Mouse (Mus musculus) hindbrain, embryonic 13.5 days (tissue): ENCODE data around the gene Tmem238. TPM values are rescaled to one million over a fixed set of nuclear protein-coding genes. Genes with fewer than 3 reads are reported as not detected.

ENCODE experiments used
- ATAC-seq: fragments of 200-750 bp; cut with Nextera tagmentation; 2 replicates; pipeline ENCODE4 v1.8.0; 2017; ENCODE audit warnings: moderate TSS enrichment; ENCODE audit not compliant: low FRiP score
- H3K27ac ChIP-seq: fragments of 300-500 bp; sonication (generic); 2 replicates; pipeline ENCODE4 v1.5.1; 2015; ENCODE audit warnings: inconsistent platforms, mild to moderate bottlenecking, moderate library complexity
- H3K27me3 ChIP-seq: fragments of 300-500 bp; sonication (generic); 2 replicates; pipeline ENCODE4 v1.6.1; 2015; ENCODE audit warnings: mild to moderate bottlenecking, inconsistent platforms
- H3K36me3 ChIP-seq: fragments of 300-500 bp; sonication (generic); 2 replicates; pipeline ENCODE4 v1.6.1; 2015; ENCODE audit warnings: mild to moderate bottlenecking, inconsistent platforms
- H3K4me1 ChIP-seq: fragments of 300-500 bp; sonication (generic); replicated peaks from 2 replicates; pipeline ENCODE4 v1.6.1; 2015; ENCODE audit warnings: inconsistent platforms
- H3K4me2 ChIP-seq: fragments of 300-500 bp; sonication (generic); 2 replicates; pipeline ENCODE4 v1.6.1; 2015; ENCODE audit warnings: inconsistent platforms, mild to moderate bottlenecking, moderate library complexity
- H3K4me3 ChIP-seq: fragments of 300-500 bp; sonication (generic); 2 replicates; pipeline ENCODE4 v1.5.1; 2015; ENCODE audit warnings: mild to moderate bottlenecking, inconsistent platforms
- H3K9ac ChIP-seq: fragments of 300-500 bp; sonication (generic); 2 replicates; pipeline ENCODE4 v1.6.1; 2015; ENCODE audit warnings: mild to moderate bottlenecking, inconsistent platforms
- H3K9me3 ChIP-seq: fragments of 300-500 bp; sonication (generic); 2 replicates; pipeline ENCODE4 v1.6.1; 2016; ENCODE audit warnings: inconsistent platforms
- WGBS: fragments of 180-500 bp; shearing (Covaris S2); methylation state at CpG from one replicate; pipeline ENCODE4 v1.1.7; 2015; 5-methylcytosine and 5-hydroxymethylcytosine counted together
- polyA plus RNA-seq: library from polyadenylated mRNA; unstranded; fragments of >200 nt; fragmentation: Nextera tagmentation; extraction: Ambion mirVana; gene quantifications from 2 replicates; pipeline ENCODE4 v1.2.1, GENCODE M21; 2015

Tmem238 gene
- polyA plus RNA-seq, 1 experiment from 2014 or later, result 2.5 TPM

DNA sequence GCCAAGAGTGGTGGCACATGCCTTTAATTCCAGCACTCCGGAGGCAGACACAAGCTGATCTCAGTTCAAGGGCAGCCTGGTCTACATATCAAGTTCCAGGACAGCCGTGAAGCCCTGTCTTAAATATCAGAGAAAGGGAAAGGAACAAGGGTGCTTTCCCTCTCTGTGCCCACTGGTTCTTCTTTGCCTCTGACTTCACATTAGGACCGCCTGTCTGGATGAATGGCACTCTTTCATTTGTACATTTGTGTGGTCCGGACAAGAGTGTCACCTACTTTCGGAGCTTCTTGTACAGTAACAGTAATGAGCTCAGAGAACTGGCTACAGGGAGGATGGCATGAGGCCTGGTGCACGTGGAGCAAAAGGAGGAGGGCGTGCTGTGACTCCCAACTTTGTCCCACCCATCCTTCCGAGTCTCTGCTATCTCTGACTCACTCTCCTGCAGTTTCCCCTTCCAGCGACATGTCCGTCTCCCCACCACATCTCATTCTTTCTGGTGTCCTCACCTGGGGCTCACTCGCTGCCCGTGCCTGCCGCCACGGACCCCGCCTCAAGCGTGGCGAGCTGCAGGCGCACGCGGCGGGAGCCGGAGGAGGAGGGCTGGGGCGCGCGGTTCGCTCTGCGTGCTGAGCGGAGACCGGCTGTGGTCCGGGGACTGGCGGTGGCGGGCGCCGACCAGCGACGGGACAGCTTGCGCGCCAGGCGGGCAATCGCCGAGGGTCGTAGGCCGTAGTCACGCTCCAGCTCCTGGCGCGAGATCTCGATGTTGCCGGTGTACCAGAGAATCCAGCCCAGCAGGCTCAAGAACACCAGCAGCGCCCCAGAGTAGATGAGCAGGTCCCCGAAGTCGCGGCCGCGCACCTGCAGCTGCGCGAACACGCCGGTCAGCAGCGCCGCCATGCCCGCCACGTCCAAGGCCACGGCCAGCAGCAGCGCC is 689 bp downstream of the Tmem238 start:
- H3K27me3 ChIP-seq, result peaks cover 35% of the 10 kb centered on the region
- H3K36me3 ChIP-seq, result no peaks in the 10 kb centered on the region
- WGBS, result 2% methylated on average over 63 of the region's 64 CpGs
- peak overlapping the region; percentile 56 for H3K4me3 ChIP-seq
- no peaks in the 10 kb centered on the region for H3K9me3 ChIP-seq
- H3K9ac ChIP-seq, result peak overlapping the region; percentile 86
- peak; percentile 36 for ATAC-seq
- H3K4me2 ChIP-seq, result peak overlapping the region; percentile 84
- H3K4me1 ChIP-seq, result peaks cover 18% of the 10 kb centered on the region
- H3K27ac ChIP-seq, result peak overlapping the region; percentile 55

DNA sequence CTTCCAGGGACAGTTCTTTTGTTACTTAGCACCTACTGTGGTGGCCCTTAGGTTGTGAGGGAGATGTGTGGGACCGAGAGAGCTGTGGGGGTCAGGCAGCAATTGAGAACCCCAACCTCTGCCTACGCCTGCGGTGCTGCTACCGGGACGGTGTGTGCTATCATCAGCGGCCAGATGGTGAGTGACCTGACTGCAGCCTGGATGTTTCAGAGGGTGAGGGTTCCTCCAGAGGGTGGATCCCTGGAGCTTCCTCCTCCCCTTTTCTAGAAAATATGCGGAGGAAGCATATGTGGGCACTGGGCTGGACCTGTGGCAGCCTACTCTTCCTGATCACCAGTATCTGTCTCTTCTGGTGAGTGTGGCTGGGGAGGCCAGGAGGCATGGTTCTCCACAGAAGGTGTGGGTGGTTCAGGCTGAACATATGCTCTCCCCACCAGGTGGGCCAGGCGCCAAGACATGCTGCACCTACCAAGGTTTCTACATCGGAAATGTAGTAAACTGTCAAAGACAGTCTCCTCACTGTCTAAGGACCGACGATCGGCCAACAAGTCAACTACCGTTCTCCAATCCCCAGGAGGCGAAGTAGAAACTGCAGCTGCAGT is 5.7 kb downstream of the Tmem238 start:
- Histone ChIP-seq H3K36me3 (no peaks in the 10 kb centered on the region), H3K9me3 (no peaks in the 10 kb centered on the region), H3K4me3 (no peak overlapping the region), H3K9ac (no peak overlapping the region), H3K27ac (no peak overlapping the region), H3K27me3 (peaks cover 64% of the 10 kb centered on the region), H3K4me1 (peaks cover 6% of the 10 kb centered on the region), H3K4me2 (no peak overlapping the region)
- WGBS, result 88% methylated on average over 14 of the region's 14 CpGs
- no peak for ATAC-seq

DNA sequence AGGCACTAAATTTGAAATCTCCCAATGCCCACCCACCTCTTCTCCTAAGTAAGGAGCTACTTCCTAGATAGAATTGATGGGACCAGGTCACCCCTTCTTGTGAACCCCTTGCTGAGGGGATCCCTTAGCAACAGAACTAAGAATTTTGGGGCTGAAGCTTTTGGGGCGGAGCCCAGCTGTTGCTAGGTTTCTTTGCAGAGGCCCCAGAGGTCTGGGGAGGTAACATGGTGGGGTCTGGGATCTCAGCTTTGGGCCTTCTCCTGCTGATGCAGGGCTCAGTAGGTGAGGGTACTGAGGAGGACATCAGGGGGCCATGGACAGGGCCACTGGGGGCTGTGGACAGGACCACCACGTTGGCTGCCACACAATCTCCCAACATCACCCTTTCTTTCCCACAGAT is 6.7 kb downstream of the Tmem238 start, which contains the start of the genes Il11 and Tmem190:
TSS of gene Il11 (minus strand) at position 101 of the 400 bp plus-strand sequence.
TSS of gene Tmem190 (plus strand) at position 179 of the 400 bp plus-strand sequence.
- H3K27me3 ChIP-seq, result peaks cover 68% of the 10 kb centered on the region
- no peak within 1 kb of the TSS for H3K27ac ChIP-seq
- WGBS, result 76% methylated on average over 2 of the region's 2 CpGs
- no peak within 1 kb of the TSS for H3K4me2 ChIP-seq
- H3K4me1 ChIP-seq, result peaks cover 1% of the 10 kb centered on the region; the same call in 1 of the 2 replicates
- H3K4me3 ChIP-seq, result no peak within 1 kb of the TSS
- no peak within 1 kb of the TSS for H3K9ac ChIP-seq
- H3K36me3 ChIP-seq, result no peaks in the 10 kb centered on the region
- ATAC-seq, result no peak
- H3K9me3 ChIP-seq, result no peaks in the 10 kb centered on the region

DNA sequence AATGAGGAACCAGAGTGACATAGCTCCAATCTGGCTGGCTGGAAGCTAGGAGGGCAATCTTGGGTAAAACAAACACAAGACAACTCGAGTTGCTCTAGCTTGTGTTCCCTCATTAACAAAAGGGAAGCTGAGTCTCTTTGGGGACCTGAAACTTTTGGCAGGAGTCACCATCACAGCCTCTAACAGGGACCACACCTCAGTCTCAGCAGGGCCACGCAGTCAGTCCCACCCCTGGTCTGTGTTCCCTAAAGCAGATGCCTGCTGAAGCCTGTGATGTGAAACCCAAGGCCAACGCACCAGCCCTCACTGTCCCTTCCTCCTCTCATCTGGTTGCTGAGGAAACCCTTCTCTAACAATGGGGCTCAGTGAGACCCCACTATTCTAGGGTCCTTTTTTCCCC is 7.3 kb downstream of the Tmem238 start:
- WGBS, result 54% methylated on average over 3 of the region's 3 CpGs
- Histone ChIP-seq H3K27me3 (peaks cover 68% of the 10 kb centered on the region), H3K4me2 (no peak overlapping the region)

DNA sequence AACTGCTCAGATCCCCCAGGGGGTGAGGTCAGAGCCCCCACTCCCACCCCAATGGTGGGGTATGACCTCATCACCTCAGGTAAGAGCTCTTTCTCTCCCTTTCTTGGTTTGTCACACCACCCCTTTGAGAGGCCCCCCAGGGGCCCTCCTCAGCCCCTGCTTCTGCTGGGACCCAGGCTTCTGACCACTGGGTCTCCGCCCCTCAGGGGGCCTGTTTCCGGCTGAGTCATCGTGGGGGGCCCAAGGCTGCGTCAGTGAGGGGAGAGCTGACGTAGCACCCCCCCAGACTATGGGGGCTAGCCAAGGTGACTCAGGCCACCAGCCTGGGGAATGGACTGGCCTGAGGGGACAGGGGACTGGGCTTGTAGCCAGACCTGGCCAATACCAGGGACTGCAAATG is 9.5 kb downstream of the Tmem238 start:
- Histone ChIP-seq H3K9me3 (no peaks in the 10 kb centered on the region), H3K4me3 (no peak overlapping the region), H3K27ac (no peak overlapping the region), H3K36me3 (no peaks in the 10 kb centered on the region), H3K27me3 (peaks cover 84% of the 10 kb centered on the region), H3K4me2 (no peak overlapping the region), H3K4me1 (peaks cover 12% of the 10 kb centered on the region), H3K9ac (no peak overlapping the region)
- WGBS, result 47% methylated on average over 5 of the region's 5 CpGs
- no peak for ATAC-seq

More for the DNA sequence above, 7.3 kb downstream of the Tmem238 start:
- Histone ChIP-seq H3K9ac (no peak overlapping the region), H3K9me3 (no peaks in the 10 kb centered on the region), H3K4me3 (no peak overlapping the region), H3K4me1 (peaks cover 8% of the 10 kb centered on the region), H3K36me3 (no peaks in the 10 kb centered on the region), H3K27ac (no peak overlapping the region)
- no peak for ATAC-seq

DNA sequence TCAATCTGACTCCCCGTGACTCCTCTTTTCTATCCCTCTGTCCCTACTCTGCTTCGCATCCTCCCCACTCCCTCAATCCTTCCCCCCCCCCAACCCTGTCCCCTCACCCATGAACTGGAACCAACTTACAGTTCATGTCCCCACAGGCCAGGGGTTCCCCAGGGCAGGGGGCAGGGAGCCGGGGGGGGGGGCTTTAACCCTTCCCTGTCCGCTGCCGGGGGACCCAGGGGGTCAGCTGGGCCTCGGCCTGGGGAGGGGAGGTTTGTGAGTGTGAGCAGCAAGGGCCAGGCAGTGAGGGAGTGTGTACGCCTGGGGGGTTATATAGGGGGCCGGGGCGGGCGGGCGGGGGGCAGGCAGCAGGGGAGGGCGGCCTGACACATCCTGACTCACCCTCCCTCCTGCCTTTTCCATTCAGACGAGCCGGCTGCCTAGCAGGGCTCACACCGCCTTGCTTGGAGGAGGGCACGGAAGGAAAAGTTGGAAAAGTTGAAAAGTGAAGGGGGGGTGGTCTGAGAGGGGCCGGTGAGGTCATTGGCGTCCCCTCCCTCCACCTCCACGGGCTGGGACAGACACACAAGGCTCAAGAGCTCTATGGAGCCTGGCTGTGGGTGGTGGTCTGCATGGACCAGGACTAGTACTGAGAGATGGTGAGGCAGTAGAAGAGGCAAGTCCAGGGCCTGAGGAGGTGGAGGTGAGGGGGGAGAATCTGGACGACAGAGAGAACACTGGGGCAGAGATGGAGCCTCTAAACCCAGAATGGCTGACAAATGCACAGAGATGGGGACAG is 11.4 kb downstream of the Tmem238 start:
- Histone ChIP-seq H3K36me3 (no peaks in the 10 kb centered on the region), H3K9me3 (no peaks in the 10 kb centered on the region), H3K9ac (peak overlapping the region; percentile 65; the same call in 1 of the 2 replicates), H3K4me2 (peak overlapping the region; percentile 52; the same call in 1 of the 2 replicates), H3K27ac (no peak overlapping the region), H3K27me3 (peaks cover 91% of the 10 kb centered on the region), H3K4me3 (no peak overlapping the region), H3K4me1 (peaks cover 12% of the 10 kb centered on the region)
- WGBS, result 4% methylated on average over 11 of the region's 20 CpGs
- no peak for ATAC-seq

DNA sequence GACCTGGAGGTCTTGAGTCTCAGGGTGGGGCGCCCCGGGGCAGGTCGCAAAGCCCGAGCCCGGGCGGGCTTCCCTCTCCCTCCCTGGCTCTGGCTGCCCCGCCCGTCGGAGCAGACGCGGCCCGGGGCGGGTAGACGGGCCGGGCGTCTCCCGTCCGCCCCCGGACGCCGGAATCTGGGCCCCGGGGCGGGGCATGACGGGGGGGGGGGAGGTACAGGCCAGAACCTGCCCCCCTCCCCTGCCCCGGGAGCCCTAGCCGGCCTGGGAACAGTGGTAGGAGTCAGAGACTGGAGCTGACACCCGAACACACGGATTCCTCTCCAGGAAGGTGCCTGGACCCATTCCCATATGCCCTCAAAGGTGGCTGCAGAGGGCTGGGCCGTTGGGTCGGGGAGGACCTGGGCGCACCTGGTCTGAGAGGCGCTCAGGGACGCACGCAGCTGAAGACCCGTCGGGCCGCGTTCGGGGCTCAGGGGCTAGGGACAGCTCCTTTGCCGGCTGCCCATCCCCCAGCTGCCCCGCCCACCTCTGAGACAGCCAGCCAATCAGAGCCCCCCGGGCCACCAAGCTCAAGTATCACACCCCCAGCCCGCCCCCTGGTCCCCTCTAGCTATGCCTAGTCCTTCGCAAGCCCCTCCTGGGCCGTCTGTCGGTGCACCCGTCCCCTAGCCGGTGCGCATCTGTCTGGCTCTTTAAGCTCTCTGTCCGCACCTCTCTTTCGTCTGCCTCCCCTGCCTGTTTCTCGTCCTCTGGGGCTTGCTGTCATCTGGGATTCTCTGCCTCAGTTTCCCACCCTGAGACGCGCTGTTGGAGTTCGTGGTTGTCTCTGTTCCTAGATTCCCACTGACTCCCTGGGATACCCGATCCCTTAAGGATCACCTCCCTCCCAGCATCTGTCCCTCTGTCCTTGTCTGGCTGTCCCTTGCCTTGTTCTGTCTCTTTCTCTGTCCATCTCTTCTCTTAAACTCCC is 12.3 kb downstream of the Tmem238 start:
- Histone ChIP-seq H3K4me3 (peak overlapping the region; percentile 37), H3K9ac (peak overlapping the region; percentile 65), H3K27ac (no peak overlapping the region), H3K27me3 (peaks cover 85% of the 10 kb centered on the region), H3K9me3 (no peaks in the 10 kb centered on the region), H3K36me3 (no peaks in the 10 kb centered on the region), H3K4me2 (peak overlapping the region; percentile 52), H3K4me1 (peaks cover 12% of the 10 kb centered on the region)
- WGBS, result under 1% methylated on average over 31 of the region's 56 CpGs
- peak; percentile 75 for ATAC-seq

DNA sequence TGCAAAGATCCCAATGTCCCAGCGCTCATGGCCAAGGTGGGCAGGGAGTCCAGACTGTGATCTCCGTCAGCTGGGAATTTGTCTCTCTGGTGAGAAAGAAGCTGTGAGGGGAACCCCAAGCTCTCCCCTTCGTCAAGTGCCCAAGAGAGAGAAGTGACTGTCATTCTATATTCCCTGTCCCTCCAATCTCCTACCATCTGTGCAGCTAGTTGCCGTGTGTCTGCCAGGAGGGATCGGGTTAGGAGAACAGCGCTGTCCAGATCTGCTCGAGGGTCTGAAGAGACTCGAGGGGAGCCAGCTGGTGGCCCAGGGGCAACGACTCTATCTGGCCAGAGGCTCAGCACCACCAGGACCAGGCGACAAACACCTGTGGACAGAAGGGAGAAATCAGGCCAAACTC is 13.3 kb downstream of the Tmem238 start:
- Histone ChIP-seq H3K27me3 (peaks cover 75% of the 10 kb centered on the region), H3K4me3 (no peak overlapping the region), H3K4me1 (peaks cover 12% of the 10 kb centered on the region), H3K4me2 (no peak overlapping the region), H3K9me3 (no peaks in the 10 kb centered on the region), H3K27ac (no peak overlapping the region), H3K9ac (no peak overlapping the region), H3K36me3 (no peaks in the 10 kb centered on the region)
- WGBS, result 55% methylated on average over 10 of the region's 10 CpGs
- no peak for ATAC-seq

DNA sequence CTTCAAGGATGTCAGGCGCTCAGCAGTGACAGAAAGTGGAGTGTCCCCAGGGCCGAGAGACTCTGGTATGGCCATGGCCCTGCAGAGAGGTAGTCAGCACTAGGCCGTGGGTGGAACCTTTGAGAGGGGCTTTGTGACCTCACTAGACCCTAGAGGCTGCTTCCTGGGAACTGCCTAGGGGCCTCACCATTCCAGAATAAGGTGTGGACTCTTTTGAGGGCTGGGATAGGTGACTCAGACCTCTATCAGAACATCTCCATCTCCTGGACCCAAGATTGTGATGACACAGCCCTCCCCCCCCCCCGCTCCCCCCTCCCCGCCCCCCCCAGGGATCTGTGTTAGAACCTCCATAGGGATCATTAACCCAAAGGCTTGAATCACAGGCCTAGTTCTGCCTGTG is 18.3 kb downstream of the Tmem238 start, which contains the start of gene Fam71e2:
TSS of gene Fam71e2 (minus strand) at position 101 of the 400 bp plus-strand sequence.
- 88% methylated on average over 3 of the region's 5 CpGs for WGBS

DNA sequence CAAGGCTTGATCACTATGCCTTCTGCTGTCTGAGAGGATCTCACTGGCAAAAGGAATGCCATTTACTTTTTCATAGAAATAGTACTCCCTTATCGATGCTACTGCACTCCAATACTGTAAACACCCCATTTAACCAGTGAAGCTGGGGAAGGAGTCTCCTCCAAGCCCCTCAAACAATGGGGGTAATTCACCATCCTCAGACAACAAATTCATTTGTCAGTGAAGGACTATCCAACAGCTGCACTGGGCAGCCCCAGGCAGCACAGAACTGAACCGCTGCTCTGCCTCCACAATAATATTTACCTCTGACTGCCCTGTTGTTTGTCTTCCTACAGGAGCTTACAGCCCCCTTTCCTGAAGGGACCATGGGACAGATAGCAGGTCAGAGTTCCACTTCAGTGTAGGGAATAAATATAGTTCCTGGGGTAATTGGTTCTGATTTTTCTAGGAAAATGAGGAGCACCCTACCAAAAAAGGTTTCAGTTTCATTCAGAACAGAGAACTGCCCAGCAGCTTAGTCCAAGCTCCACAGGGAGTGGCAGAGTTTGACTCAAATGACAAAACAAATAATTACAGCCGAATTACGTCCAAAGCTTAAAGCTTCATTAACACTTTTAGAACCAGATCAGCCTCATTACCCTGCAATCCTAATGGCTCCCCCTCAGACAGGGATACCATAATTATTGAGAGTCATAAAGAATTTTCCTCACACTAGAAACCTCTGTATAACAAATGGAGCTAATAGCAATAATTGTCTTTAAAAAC is 24.3 kb downstream of the Tmem238 start:
- ATAC-seq, result no peak
- no peaks in the 10 kb centered on the region for H3K9me3 ChIP-seq
- H3K4me2 ChIP-seq, result no peak overlapping the region
- H3K4me3 ChIP-seq, result no peak overlapping the region
- no peak overlapping the region for H3K9ac ChIP-seq
- WGBS, result 27% methylated on average over 4 of the region's 4 CpGs
- H3K27me3 ChIP-seq, result no peaks in the 10 kb centered on the region
- H3K4me1 ChIP-seq, result peaks cover 5% of the 10 kb centered on the region
- no peak overlapping the region for H3K27ac ChIP-seq
- H3K36me3 ChIP-seq, result no peaks in the 10 kb centered on the region

More for the DNA sequence above, 18.3 kb downstream of the Tmem238 start, which contains the start of gene Fam71e2:
- no peaks in the 10 kb centered on the region for H3K36me3 ChIP-seq
- no peak within 1 kb of the TSS for H3K9ac ChIP-seq
- H3K27ac ChIP-seq, result no peak within 1 kb of the TSS
- H3K4me1 ChIP-seq, result no peaks in the 10 kb centered on the region
- ATAC-seq, result no peak
- H3K4me3 ChIP-seq, result no peak within 1 kb of the TSS
- no peak within 1 kb of the TSS for H3K4me2 ChIP-seq
- peaks cover 26% of the 10 kb centered on the region for H3K27me3 ChIP-seq
- H3K9me3 ChIP-seq, result no peaks in the 10 kb centered on the region
